Mouse (Mus musculus) cortical plate, adult 2 months (tissue): ENCODE data around the gene Tex2.

Experiments used
- CTCF ChIP-seq: fragments of 200-500 bp; IDR thresholded peaks from 2 replicates; pipeline ENCODE4 v1.5.1; 2011; ENCODE audit warnings: mild to moderate bottlenecking, control low read depth, low read length; ENCODE audit not compliant: insufficient read depth; ENCODE audit errors: extremely low read depth
- POLR2A ChIP-seq: fragments of 200-500 bp; IDR thresholded peaks from 2 replicates; pipeline ENCODE4 v1.6.1; 2011; ENCODE audit warnings: mild to moderate bottlenecking, low read length, control low read depth; ENCODE audit not compliant: insufficient read depth; ENCODE audit errors: extremely low read depth

DNA sequence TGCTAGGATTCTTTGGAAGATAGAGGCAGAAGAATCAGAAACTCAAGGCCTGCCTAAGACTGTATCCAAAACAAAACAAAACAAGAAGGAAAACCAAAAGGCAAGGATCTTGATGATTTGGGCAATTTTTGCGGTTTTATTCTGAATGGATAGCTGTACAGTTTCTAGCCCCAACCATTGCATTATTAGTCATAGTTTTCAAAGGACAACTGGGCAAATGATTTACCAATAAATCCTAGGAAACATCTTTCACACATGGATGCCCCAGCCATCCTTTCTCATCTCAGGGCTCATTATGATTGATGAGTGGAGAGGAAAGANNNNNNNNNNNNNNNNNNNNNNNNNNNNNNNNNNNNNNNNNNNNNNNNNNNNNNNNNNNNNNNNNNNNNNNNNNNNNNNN is 29.4 kb downstream of the Tex2 start:
- TF ChIP-seq CTCF (no peak), POLR2A (no peak)
